Mouse (Mus musculus) embryonic facial prominence, embryonic 14.5 days (tissue): ENCODE data around the gene Klf6. TPM values are rescaled to one million over a fixed set of nuclear protein-coding genes. Genes with fewer than 3 reads are reported as not detected.

Source experiments
- ATAC-seq: fragments of 200-750 bp; cut with Nextera tagmentation; 2 replicates; pipeline ENCODE4 v1.8.0; 2017; ENCODE audit warnings: low read depth, moderate number of reproducible peaks, moderate TSS enrichment
- DNase-seq: peaks from one replicate; pipeline ENCODE4 v3.0.0-alpha.2; 2015; ENCODE audit warnings: low spot score
- H3K27ac ChIP-seq: fragments of 300-500 bp; sonication (generic); replicated peaks from 2 replicates; pipeline ENCODE4 v1.5.1; 2014; ENCODE audit warnings: low read depth, mild to moderate bottlenecking, low read length, moderate library complexity
- H3K27me3 ChIP-seq: fragments of 300-500 bp; sonication (generic); replicated peaks from 2 replicates; pipeline ENCODE4 v1.6.1; 2014; ENCODE audit warnings: low read length; ENCODE audit not compliant: control insufficient read depth, insufficient read depth
- H3K36me3 ChIP-seq: fragments of 300-500 bp; sonication (generic); 2 replicates; pipeline ENCODE4 v1.6.1; 2014; ENCODE audit warnings: low read length, mixed read lengths; ENCODE audit not compliant: control insufficient read depth, insufficient read depth
- H3K4me1 ChIP-seq: fragments of 300-500 bp; sonication (generic); 2 replicates; pipeline ENCODE4 v1.6.1; 2014; ENCODE audit warnings: antibody characterized with exemption, low read length; ENCODE audit not compliant: control insufficient read depth, insufficient read depth
- H3K4me2 ChIP-seq: fragments of 300-500 bp; sonication (generic); 2 replicates; pipeline ENCODE4 v1.6.1; 2014; ENCODE audit warnings: low read depth, mild to moderate bottlenecking, low read length, moderate library complexity, mixed read lengths
- H3K4me3 ChIP-seq: fragments of 300-500 bp; sonication (generic); 2 replicates; pipeline ENCODE4 v1.5.1; 2014; ENCODE audit warnings: low read depth, mild to moderate bottlenecking, low read length
- H3K9ac ChIP-seq: fragments of 300-500 bp; sonication (generic); 2 replicates; pipeline ENCODE4 v1.6.1; 2014; ENCODE audit warnings: low read depth, mild to moderate bottlenecking, low read length, moderate library complexity, mixed read lengths
- H3K9me3 ChIP-seq: fragments of 300-500 bp; sonication (generic); 2 replicates; pipeline ENCODE4 v1.6.1; 2016; ENCODE audit warnings: low read length; ENCODE audit not compliant: control insufficient read depth
- WGBS: fragments of 180-500 bp; shearing (Covaris S2); extraction: QIAGEN DNeasy Blood & Tissue Kit; methylation state at CpG from one replicate; pipeline ENCODE4 v1.1.7; 2014; 5-methylcytosine and 5-hydroxymethylcytosine counted together
- polyA plus RNA-seq: library from polyadenylated mRNA; unstranded; fragments of >200 nt; fragmentation: Nextera tagmentation; extraction: Ambion mirVana; gene quantifications from 2 replicates; pipeline ENCODE4 v1.2.1, GENCODE M21; 2014

The Klf6 gene
- polyA plus RNA-seq, 1 experiment from 2014 or later, result 86.1 TPM

GRCm38 (mm10) chr13:5866532-5866931 is 5.2 kb downstream of the Klf6 start:
- Histone ChIP-seq H3K4me3 (no peak overlapping the region), H3K9ac (no peak overlapping the region), H3K27ac (no peak overlapping the region), H3K4me2 (no peak overlapping the region), H3K27me3 (no peaks in the 10 kb centered on the region), H3K4me1 (peaks cover 28% of the 10 kb centered on the region), H3K9me3 (no peaks in the 10 kb centered on the region), H3K36me3 (peaks cover 51% of the 10 kb centered on the region)
- no peak for ATAC-seq
- WGBS, result 90% methylated on average over 5 of the region's 5 CpGs
- no peak for DNase-seq

GRCm38 (mm10) chr13:5868376-5868775 is 7.1 kb downstream of the Klf6 start:
- no peak overlapping the region for H3K27ac ChIP-seq
- H3K4me2 ChIP-seq, result no peak overlapping the region
- no peaks in the 10 kb centered on the region for H3K27me3 ChIP-seq
- H3K9me3 ChIP-seq, result no peaks in the 10 kb centered on the region
- DNase-seq (no peak), ATAC-seq (no peak)
- 71% methylated on average over 8 of the region's 8 CpGs for WGBS
- H3K9ac ChIP-seq, result no peak overlapping the region
- H3K36me3 ChIP-seq, result peaks cover 51% of the 10 kb centered on the region
- H3K4me3 ChIP-seq, result no peak overlapping the region
- H3K4me1 ChIP-seq, result peaks cover 28% of the 10 kb centered on the region

- Histone ChIP-seq H3K36me3 (peaks cover 49% of the 10 kb centered on the region), H3K9me3 (no peaks in the 10 kb centered on the region), H3K27ac (peak overlapping the region; percentile 65), H3K27me3 (no peaks in the 10 kb centered on the region), H3K4me1 (peaks cover 28% of the 10 kb centered on the region), H3K4me2 (peak overlapping the region; percentile 24; the same call in 1 of the 2 replicates), H3K9ac (no peak overlapping the region), H3K4me3 (no peak overlapping the region)
- no peak; the same call in 1 of the 2 replicates for ATAC-seq
- 29% methylated on average over 5 of the region's 5 CpGs for WGBS
- DNase-seq, result peak; percentile 59
Measured at GRCm38 (mm10) chr13:5869433-5869832, 8.2 kb downstream of the Klf6 start.

GRCm38 (mm10) chr13:5869842-5870241 is 8.6 kb downstream of the Klf6 start:
- Histone ChIP-seq H3K27me3 (no peaks in the 10 kb centered on the region), H3K4me2 (peak overlapping the region; percentile 24), H3K4me1 (peaks cover 26% of the 10 kb centered on the region), H3K27ac (peak overlapping the region; percentile 65), H3K9ac (no peak overlapping the region), H3K4me3 (no peak overlapping the region), H3K36me3 (peaks cover 45% of the 10 kb centered on the region), H3K9me3 (no peaks in the 10 kb centered on the region)
- DNase-seq, result peak; percentile 76
- WGBS, result 6% methylated on average over 7 of the region's 7 CpGs
- ATAC-seq, result peak; percentile 60

- peak; percentile 75 for DNase-seq
- ATAC-seq, result peak; percentile 70
- Histone ChIP-seq H3K4me3 (no peak overlapping the region), H3K9ac (no peak overlapping the region), H3K9me3 (no peaks in the 10 kb centered on the region), H3K27ac (peak overlapping the region; percentile 65), H3K36me3 (peaks cover 37% of the 10 kb centered on the region), H3K4me1 (peaks cover 19% of the 10 kb centered on the region), H3K27me3 (no peaks in the 10 kb centered on the region), H3K4me2 (peak overlapping the region; percentile 32)
- 11% methylated on average over 13 of the region's 15 CpGs for WGBS
Measured at GRCm38 (mm10) chr13:5870382-5871272, 9.3 kb downstream of the Klf6 start.

GRCm38 (mm10) chr13:5871414-5871813 is 10.1 kb downstream of the Klf6 start:
- Histone ChIP-seq H3K4me2 (no peak overlapping the region), H3K4me1 (peaks cover 18% of the 10 kb centered on the region), H3K27ac (no peak overlapping the region), H3K9me3 (no peaks in the 10 kb centered on the region), H3K9ac (no peak overlapping the region), H3K27me3 (no peaks in the 10 kb centered on the region), H3K4me3 (no peak overlapping the region), H3K36me3 (peaks cover 29% of the 10 kb centered on the region)
- 82% methylated on average over 7 of the region's 7 CpGs for WGBS
- DNase-seq (no peak), ATAC-seq (no peak)

- H3K4me2 ChIP-seq, result no peak overlapping the region
- ATAC-seq (no peak), DNase-seq (no peak)
- peaks cover 6% of the 10 kb centered on the region; the same call in 1 of the 2 replicates for H3K36me3 ChIP-seq
- peaks cover 18% of the 10 kb centered on the region for H3K4me1 ChIP-seq
- no peaks in the 10 kb centered on the region for H3K9me3 ChIP-seq
- H3K9ac ChIP-seq, result no peak overlapping the region
- H3K27ac ChIP-seq, result no peak overlapping the region
- no peaks in the 10 kb centered on the region for H3K27me3 ChIP-seq
- 80% methylated on average over 3 of the region's 3 CpGs for WGBS
- no peak overlapping the region for H3K4me3 ChIP-seq
Measured at GRCm38 (mm10) chr13:5873681-5874080, 12.4 kb downstream of the Klf6 start.

- 74% methylated on average over 3 of the region's 3 CpGs for WGBS
- no peak for DNase-seq
Measured at GRCm38 (mm10) chr13:5875478-5875877, 14.2 kb downstream of the Klf6 start.

GRCm38 (mm10) chr13:5878748-5879147 is 17.5 kb downstream of the Klf6 start:
- Histone ChIP-seq H3K4me2 (no peak overlapping the region), H3K9me3 (no peaks in the 10 kb centered on the region), H3K27me3 (no peaks in the 10 kb centered on the region), H3K36me3 (no peaks in the 10 kb centered on the region), H3K9ac (no peak overlapping the region), H3K4me3 (no peak overlapping the region), H3K4me1 (no peaks in the 10 kb centered on the region), H3K27ac (no peak overlapping the region)
- ATAC-seq (no peak), DNase-seq (no peak)
- WGBS, result 61% methylated on average over 4 of the region's 4 CpGs

More at GRCm38 (mm10) chr13:5875478-5875877, 14.2 kb downstream of the Klf6 start:
- ATAC-seq, result no peak
- no peaks in the 10 kb centered on the region for H3K36me3 ChIP-seq
- no peak overlapping the region for H3K27ac ChIP-seq
- H3K4me2 ChIP-seq, result no peak overlapping the region
- no peaks in the 10 kb centered on the region for H3K27me3 ChIP-seq
- H3K4me1 ChIP-seq, result peaks cover 9% of the 10 kb centered on the region; the same call in 1 of the 2 replicates
- H3K4me3 ChIP-seq, result no peak overlapping the region
- H3K9me3 ChIP-seq, result no peaks in the 10 kb centered on the region
- H3K9ac ChIP-seq, result no peak overlapping the region
